Mouse (Mus musculus) layer of hippocampus, postnatal 36 days (tissue): ENCODE measurements at regions not wholly inside any gene's neighbourhood (a gene's known extent, or its start where the extent isn't known, plus 50 kb on each side); places are given as distances from the start of the nearest gene placed in this dataset.

Experiments used
- DNase-seq, 2 experiments: peaks; one replicate each; pipeline ENCODE4 v3.0.0; 2022

GRCm38 (mm10) chr14:8935121-8935520, 269.1 kb upstream of the 4930452B06Rik start:
- peak in 1 of 2 experiments; percentile 24 for DNase-seq
